Mouse (Mus musculus) stomach, embryonic 14.5 days (tissue): Measurements from ENCODE around the gene Htr1f. TPM values are rescaled to one million over a fixed set of nuclear protein-coding genes. Genes with fewer than 3 reads are reported as not detected.

Experiments used
- ATAC-seq: fragments of 200-750 bp; cut with Nextera tagmentation; 2 replicates; pipeline ENCODE4 v1.8.0; 2017; ENCODE audit warnings: low read depth, moderate TSS enrichment; ENCODE audit not compliant: insufficient number of reproducible peaks, insufficient read depth, low FRiP score
- H3K27ac ChIP-seq: fragments of 300-500 bp; sonication (generic); 2 replicates; pipeline ENCODE4 v1.5.1; 2014; ENCODE audit warnings: mild to moderate bottlenecking, low read length, moderate library complexity, mixed read lengths
- H3K27me3 ChIP-seq: fragments of 300-500 bp; sonication (generic); 2 replicates; pipeline ENCODE4 v1.6.1; 2014; ENCODE audit warnings: low read length, control low read depth, mixed read lengths; ENCODE audit not compliant: control insufficient read depth, insufficient read depth
- H3K36me3 ChIP-seq: fragments of 300-500 bp; sonication (generic); 2 replicates; pipeline ENCODE4 v1.6.1; 2014; ENCODE audit warnings: mild to moderate bottlenecking, control low read depth, low read length, moderate library complexity, mixed read lengths; ENCODE audit not compliant: control insufficient read depth, insufficient read depth
- H3K4me1 ChIP-seq: fragments of 300-500 bp; sonication (generic); 2 replicates; pipeline ENCODE4 v1.6.1; 2014; ENCODE audit warnings: low read length, control low read depth, mixed read lengths; ENCODE audit not compliant: control insufficient read depth, insufficient read depth
- H3K4me2 ChIP-seq: fragments of 300-500 bp; sonication (generic); replicated peaks from 2 replicates; pipeline ENCODE4 v1.6.1; 2014; ENCODE audit warnings: low read depth, low read length, control low read depth
- H3K4me3 ChIP-seq: fragments of 300-500 bp; sonication (generic); 2 replicates; pipeline ENCODE4 v1.5.1; 2014; ENCODE audit warnings: low read depth, low read length, control low read depth
- H3K9ac ChIP-seq: fragments of 300-500 bp; sonication (generic); replicated peaks from 2 replicates; pipeline ENCODE4 v1.6.1; 2014; ENCODE audit warnings: low read depth, mild to moderate bottlenecking, control low read depth, low read length, moderate library complexity, mixed read lengths
- H3K9me3 ChIP-seq: fragments of 300-500 bp; sonication (generic); 2 replicates; pipeline ENCODE4 v1.6.1; 2016; ENCODE audit warnings: low read depth, low read length, control low read depth; ENCODE audit not compliant: control insufficient read depth
- WGBS: fragments of 180-500 bp; shearing (Covaris S2); extraction: QIAGEN DNeasy Blood & Tissue Kit; methylation state at CpG from one replicate; pipeline ENCODE4 v1.1.7; 2014; 5-methylcytosine and 5-hydroxymethylcytosine counted together
- polyA plus RNA-seq: library from polyadenylated mRNA; unstranded; fragments of >200 nt; fragmentation: Nextera tagmentation; extraction: Ambion mirVana; gene quantifications from 2 replicates; pipeline ENCODE4 v1.2.1, GENCODE M21; 2014

Htr1f gene
- polyA plus RNA-seq, 1 experiment from 2014 or later, result not detected

DNA sequence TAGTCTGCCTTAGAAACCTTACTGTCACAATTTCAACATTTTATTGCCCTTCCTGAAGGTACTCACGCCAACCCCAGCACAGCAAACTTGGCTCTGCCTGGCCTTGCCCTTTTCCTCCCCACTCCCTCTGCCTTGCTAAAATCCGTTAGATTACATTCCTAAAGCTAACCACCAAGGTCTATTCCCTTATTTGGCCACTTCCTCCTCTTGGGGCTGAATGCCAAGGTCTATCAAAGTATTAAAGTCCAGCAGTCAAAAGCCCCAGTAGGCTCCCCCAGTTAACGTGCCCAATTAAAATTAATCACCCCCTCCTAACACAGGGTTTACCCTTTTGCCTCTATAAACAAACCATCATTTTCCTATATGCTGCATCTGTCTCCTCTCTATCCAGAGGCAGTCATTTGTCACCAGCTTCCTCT lies 221.2 kb downstream of the Htr1f start:
- peak; percentile 33; the same call in 1 of the 2 replicates for ATAC-seq
- Histone ChIP-seq H3K27me3 (no peaks in the 10 kb centered on the region), H3K4me2 (no peak overlapping the region), H3K4me1 (peaks cover 7% of the 10 kb centered on the region; the same call in 1 of the 2 replicates), H3K36me3 (no peaks in the 10 kb centered on the region), H3K9ac (no peak overlapping the region), H3K4me3 (no peak overlapping the region), H3K27ac (no peak overlapping the region), H3K9me3 (0 out of 2 replicates have a peak, but pooled peaks cover 2% of the 10 kb centered on the region)
- 5% methylated on average over 3 of the region's 3 CpGs for WGBS

DNA sequence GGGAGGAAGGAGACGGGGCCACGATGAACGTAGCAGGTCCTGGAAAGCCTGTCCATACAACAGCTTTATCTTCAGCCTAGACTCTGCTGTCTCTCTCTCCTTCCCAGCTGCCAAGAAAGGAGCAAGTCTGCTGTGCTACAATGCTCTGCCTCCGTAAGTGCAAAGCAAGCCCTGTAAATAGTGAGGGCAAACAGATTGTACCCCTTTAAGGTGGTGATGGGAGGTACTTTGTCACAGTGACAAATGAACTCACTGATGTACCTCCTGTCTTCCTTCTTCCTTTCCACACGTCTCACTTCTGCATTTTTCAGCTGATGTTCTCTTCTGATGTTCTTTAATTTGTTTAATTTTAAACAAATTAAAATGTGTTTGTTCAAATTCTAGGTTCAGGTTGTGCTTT lies 221.8 kb downstream of the Htr1f start:
- Histone ChIP-seq H3K27me3 (no peaks in the 10 kb centered on the region), H3K27ac (no peak overlapping the region), H3K9me3 (0 out of 2 replicates have a peak, but pooled peaks cover 2% of the 10 kb centered on the region), H3K9ac (no peak overlapping the region), H3K4me1 (peaks cover 7% of the 10 kb centered on the region; the same call in 1 of the 2 replicates), H3K36me3 (no peaks in the 10 kb centered on the region), H3K4me2 (no peak overlapping the region), H3K4me3 (no peak overlapping the region)
- WGBS, result 28% methylated on average over 5 of the region's 5 CpGs
- no peak for ATAC-seq

DNA sequence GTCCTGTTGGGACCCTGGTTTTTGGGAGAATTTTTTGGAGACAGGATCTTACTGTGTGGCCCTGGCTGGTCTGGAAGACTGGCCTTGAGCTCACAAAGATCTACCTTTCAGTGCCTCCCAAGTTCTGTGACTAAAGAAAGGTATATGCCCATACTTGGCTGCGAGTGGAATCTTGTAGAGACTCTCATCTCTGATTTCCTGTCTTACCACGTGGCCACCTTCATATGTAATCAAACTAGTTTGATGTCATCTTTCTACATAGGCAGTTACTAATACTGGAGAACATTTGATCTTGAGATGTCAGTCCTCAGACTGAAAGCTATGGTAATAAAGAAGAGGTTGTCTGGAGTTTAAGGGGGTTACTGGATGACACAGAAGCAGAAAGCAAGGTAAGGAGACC lies 224.2 kb downstream of the Htr1f start:
- no peak overlapping the region for H3K27ac ChIP-seq
- H3K9ac ChIP-seq, result no peak overlapping the region
- H3K27me3 ChIP-seq, result no peaks in the 10 kb centered on the region
- ATAC-seq, result no peak
- H3K4me2 ChIP-seq, result no peak overlapping the region
- H3K4me1 ChIP-seq, result peaks cover 7% of the 10 kb centered on the region; the same call in 1 of the 2 replicates
- H3K9me3 ChIP-seq, result no peaks in the 10 kb centered on the region
- no peak overlapping the region for H3K4me3 ChIP-seq
- no peaks in the 10 kb centered on the region for H3K36me3 ChIP-seq
- 79% methylated on average over 2 of the region's 2 CpGs for WGBS

DNA sequence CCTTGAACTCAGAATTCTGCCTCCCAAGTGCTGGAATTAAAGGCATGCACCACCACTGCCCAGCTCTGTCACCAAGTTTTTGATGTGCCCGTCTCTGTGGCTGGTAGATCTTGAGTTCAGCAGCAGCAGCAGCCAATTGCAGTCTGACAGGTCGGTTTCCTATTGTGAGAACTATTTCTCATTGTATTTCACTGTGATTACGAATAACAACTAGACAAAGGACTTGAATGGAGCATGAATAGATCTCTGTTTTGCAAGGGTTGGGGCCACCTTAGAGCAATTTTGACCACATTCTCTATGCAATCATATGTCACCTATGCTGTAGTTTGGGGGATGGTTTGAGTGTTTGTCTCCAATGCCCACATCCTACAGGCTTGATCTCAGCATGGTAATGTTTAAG lies 224.7 kb downstream of the Htr1f start:
- H3K9me3 ChIP-seq, result no peaks in the 10 kb centered on the region
- H3K4me1 ChIP-seq, result peaks cover 7% of the 10 kb centered on the region; the same call in 1 of the 2 replicates
- WGBS, result 81% methylated on average over 3 of the region's 3 CpGs
- H3K4me2 ChIP-seq, result no peak overlapping the region
- no peak overlapping the region for H3K9ac ChIP-seq
- no peak overlapping the region for H3K4me3 ChIP-seq
- no peaks in the 10 kb centered on the region for H3K36me3 ChIP-seq
- H3K27me3 ChIP-seq, result no peaks in the 10 kb centered on the region
- ATAC-seq, result no peak
- no peak overlapping the region for H3K27ac ChIP-seq

DNA sequence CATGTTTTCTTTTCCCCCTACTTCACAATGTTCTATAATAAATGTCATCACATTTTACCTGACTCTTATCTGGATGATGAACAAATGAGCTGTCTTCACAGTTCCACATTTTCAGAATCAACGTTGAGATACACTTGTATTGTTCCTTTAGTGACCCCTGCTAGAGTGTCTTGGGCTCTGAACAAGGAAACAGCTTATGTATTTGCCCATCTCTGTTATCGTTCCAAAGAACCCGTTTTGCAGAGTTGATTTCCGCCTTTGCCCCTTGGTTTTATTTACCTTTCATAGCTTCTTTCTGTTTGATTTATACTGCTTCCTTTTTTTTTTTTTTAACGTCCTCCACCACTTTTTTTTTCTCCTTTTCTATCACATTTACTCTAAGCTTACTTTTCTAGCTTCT lies 225.9 kb downstream of the Htr1f start:
- Histone ChIP-seq H3K4me3 (no peak overlapping the region), H3K9ac (no peak overlapping the region), H3K4me1 (peaks cover 7% of the 10 kb centered on the region; the same call in 1 of the 2 replicates), H3K36me3 (no peaks in the 10 kb centered on the region), H3K27ac (no peak overlapping the region), H3K27me3 (no peaks in the 10 kb centered on the region), H3K9me3 (no peaks in the 10 kb centered on the region), H3K4me2 (no peak overlapping the region)
- WGBS, result 46% methylated on average over 5 of the region's 5 CpGs
- no peak for ATAC-seq

DNA sequence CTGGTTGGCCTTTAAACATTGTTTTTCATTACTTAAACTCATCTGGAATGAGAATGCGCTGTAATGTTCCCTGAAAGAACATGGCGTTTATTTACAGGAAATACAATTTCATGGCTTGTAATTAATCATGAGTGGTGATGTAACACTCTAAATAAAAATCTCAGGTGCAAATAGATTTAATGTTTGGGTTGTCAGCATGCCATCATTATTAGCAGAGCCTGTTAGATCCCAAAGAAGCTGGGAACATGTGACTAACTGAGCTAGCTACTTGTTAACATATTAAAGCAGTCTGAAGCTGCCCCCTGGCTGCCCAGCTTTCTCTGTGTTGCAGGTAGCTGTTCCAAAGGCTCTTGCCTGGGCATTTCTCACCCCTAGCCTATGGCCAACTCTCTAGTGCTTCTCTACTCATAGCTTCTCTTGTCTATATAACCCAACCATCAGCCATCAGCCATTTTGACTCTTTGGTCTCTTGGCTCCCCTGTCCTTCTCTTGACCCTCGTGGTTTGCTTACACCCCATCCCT lies 227.0 kb downstream of the Htr1f start:
- no peak overlapping the region for H3K4me3 ChIP-seq
- no peak overlapping the region for H3K27ac ChIP-seq
- H3K36me3 ChIP-seq, result no peaks in the 10 kb centered on the region
- no peaks in the 10 kb centered on the region for H3K9me3 ChIP-seq
- H3K9ac ChIP-seq, result no peak overlapping the region
- peaks cover under 1% of the 10 kb centered on the region; the same call in 1 of the 2 replicates for H3K4me1 ChIP-seq
- ATAC-seq, result no peak
- H3K27me3 ChIP-seq, result no peaks in the 10 kb centered on the region
- H3K4me2 ChIP-seq, result no peak overlapping the region
- 84% methylated on average over 3 of the region's 3 CpGs for WGBS

DNA sequence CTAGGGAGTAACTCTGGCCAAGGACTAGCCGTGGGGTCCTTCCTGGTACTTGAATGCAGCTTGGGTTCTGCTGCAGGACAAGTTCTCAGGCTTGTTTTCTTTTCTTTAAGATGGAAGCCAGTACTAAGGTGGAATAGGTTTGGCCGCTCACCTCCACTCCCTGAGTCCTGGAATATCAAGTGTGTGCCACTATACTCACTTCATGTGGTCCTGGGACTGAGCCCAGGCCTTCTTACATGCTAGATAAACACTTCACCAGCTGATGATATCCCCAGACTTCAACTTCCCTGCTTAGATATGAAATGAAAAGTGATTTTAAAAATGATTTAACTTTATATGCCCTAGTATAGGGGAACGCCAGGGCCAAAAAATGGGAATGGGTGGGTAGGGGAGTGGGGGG lies 228.3 kb downstream of the Htr1f start:
- WGBS, result 87% methylated on average over 3 of the region's 3 CpGs
- H3K36me3 ChIP-seq, result no peaks in the 10 kb centered on the region
- H3K9ac ChIP-seq, result no peak overlapping the region
- no peak overlapping the region for H3K4me2 ChIP-seq
- ATAC-seq, result no peak
- no peaks in the 10 kb centered on the region for H3K27me3 ChIP-seq
- H3K4me1 ChIP-seq, result no peaks in the 10 kb centered on the region
- H3K4me3 ChIP-seq, result no peak overlapping the region
- no peak overlapping the region for H3K27ac ChIP-seq
- no peaks in the 10 kb centered on the region for H3K9me3 ChIP-seq

DNA sequence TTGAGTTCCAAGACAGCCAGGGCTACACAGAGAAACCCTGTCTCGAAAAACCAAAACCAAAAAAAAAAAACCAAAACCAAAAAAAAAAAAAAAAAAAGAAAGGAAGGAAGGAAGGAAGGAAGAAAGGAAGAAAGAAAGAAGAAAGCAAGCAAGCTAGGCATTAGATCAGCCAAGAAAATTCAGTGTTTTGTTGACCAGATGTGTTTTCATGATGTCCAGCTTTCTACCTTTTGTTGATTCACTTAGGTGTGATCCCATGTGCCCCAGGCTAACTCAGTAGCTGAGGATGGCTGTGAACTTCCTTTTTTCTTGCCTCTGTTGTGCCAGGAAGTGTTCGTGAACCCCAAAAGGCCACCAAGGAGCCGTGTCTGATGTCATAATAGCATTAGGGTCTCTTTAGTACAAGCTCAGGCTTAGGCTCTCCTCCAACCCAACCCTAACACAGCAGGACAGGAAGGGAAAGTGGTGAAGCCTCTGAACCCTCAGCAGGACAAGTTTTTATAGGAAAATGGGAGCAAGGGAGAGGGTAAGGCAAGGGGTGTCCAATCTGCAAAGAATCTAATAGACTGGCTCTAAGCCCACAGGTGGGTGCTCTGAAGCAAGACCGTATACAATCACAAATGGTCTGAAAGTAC lies 228.9 kb downstream of the Htr1f start:
- H3K27ac ChIP-seq, result no peak overlapping the region

DNA sequence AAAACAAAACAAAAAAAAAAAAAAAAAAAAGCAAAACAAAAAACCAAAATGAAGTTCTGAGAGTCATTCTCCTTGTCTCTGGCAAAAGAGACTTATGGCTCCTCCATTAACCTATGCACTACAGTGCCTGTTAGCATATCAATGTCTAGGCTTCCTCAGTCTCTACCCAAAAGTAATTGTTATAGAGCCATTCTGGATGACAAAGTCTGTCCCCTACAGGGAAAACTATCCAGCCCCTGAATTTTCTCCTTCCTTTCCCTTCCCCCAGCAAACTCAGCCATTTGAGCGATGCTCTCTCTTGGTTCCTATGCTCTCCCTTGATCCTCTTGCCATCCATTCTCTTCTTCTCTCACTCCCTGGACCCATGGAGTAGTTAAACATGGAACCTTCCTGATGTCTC lies 229.8 kb downstream of the Htr1f start:
- no peak overlapping the region for H3K27ac ChIP-seq
- no peaks in the 10 kb centered on the region for H3K36me3 ChIP-seq
- H3K9me3 ChIP-seq, result no peaks in the 10 kb centered on the region
- no peak overlapping the region for H3K4me3 ChIP-seq
- no peak overlapping the region for H3K4me2 ChIP-seq
- no peak for ATAC-seq
- no peaks in the 10 kb centered on the region for H3K27me3 ChIP-seq
- 81% methylated on average over 1 of the region's 1 CpGs for WGBS
- H3K9ac ChIP-seq, result no peak overlapping the region
- H3K4me1 ChIP-seq, result no peaks in the 10 kb centered on the region

More for the DNA sequence above, 228.9 kb downstream of the Htr1f start:
- Histone ChIP-seq H3K9me3 (no peaks in the 10 kb centered on the region), H3K4me1 (no peaks in the 10 kb centered on the region), H3K9ac (no peak overlapping the region), H3K4me2 (no peak overlapping the region), H3K27me3 (no peaks in the 10 kb centered on the region), H3K4me3 (no peak overlapping the region), H3K36me3 (no peaks in the 10 kb centered on the region)
- 76% methylated on average over 4 of the region's 4 CpGs for WGBS
- no peak for ATAC-seq
